Mouse (Mus musculus) lung, embryonic 14.5 days (tissue): ENCODE measurements around the gene Gm572. TPM values are rescaled to one million over a fixed set of nuclear protein-coding genes. Genes with fewer than 3 reads are reported as not detected.

ENCODE experiments used
- ATAC-seq: fragments of 200-750 bp; cut with Nextera tagmentation; 2 replicates; pipeline ENCODE4 v1.8.0; 2017; ENCODE audit warnings: mild to moderate bottlenecking, moderate TSS enrichment, moderate library complexity; ENCODE audit not compliant: insufficient read depth
- DNase-seq: peaks from one replicate; pipeline ENCODE4 v3.0.0-alpha.2; 2015
- H3K27ac ChIP-seq: fragments of 300-500 bp; sonication (generic); 2 replicates; pipeline ENCODE4 v1.5.1; 2014; ENCODE audit warnings: low read depth, mild to moderate bottlenecking, moderate library complexity
- H3K27me3 ChIP-seq: fragments of 300-500 bp; sonication (generic); 2 replicates; pipeline ENCODE4 v1.6.1; 2014; ENCODE audit warnings: low read length, control low read depth; ENCODE audit not compliant: insufficient read depth
- H3K36me3 ChIP-seq: fragments of 300-500 bp; sonication (generic); 2 replicates; pipeline ENCODE4 v1.6.1; 2014; ENCODE audit warnings: control low read depth; ENCODE audit not compliant: insufficient read depth
- H3K4me1 ChIP-seq: fragments of 300-500 bp; sonication (generic); 2 replicates; pipeline ENCODE4 v1.6.1; 2014; ENCODE audit warnings: antibody characterized with exemption, control low read depth; ENCODE audit not compliant: insufficient read depth
- H3K4me2 ChIP-seq: fragments of 300-500 bp; sonication (generic); 2 replicates; pipeline ENCODE4 v1.6.1; 2014; ENCODE audit warnings: mild to moderate bottlenecking
- H3K4me3 ChIP-seq: fragments of 300-500 bp; sonication (generic); 2 replicates; pipeline ENCODE4 v1.5.1; 2014; ENCODE audit warnings: low read depth, low read length
- H3K9ac ChIP-seq: fragments of 300-500 bp; sonication (generic); 2 replicates; pipeline ENCODE4 v1.6.1; 2014
- H3K9me3 ChIP-seq: fragments of 300-500 bp; sonication (generic); 2 replicates; pipeline ENCODE4 v1.6.1; 2016; ENCODE audit warnings: low read depth, low read length, control low read depth
- CTCF ChIP-seq: IDR thresholded peaks from 2 replicates; pipeline ENCODE4 v1.5.1; 2016; ENCODE audit warnings: antibody characterized with exemption, low read depth
- WGBS: fragments of 180-500 bp; shearing (Covaris S2); extraction: QIAGEN DNeasy Blood & Tissue Kit; methylation state at CpG from one replicate; pipeline ENCODE4 v1.1.7; 2014; 5-methylcytosine and 5-hydroxymethylcytosine counted together
- polyA plus RNA-seq: library from polyadenylated mRNA; unstranded; fragments of >200 nt; fragmentation: Nextera tagmentation; extraction: Ambion mirVana; gene quantifications from 2 replicates; pipeline ENCODE4 v1.2.1, GENCODE M21; 2014

Gene Gm572
- polyA plus RNA-seq, 1 experiment from 2014 or later: not detected

DNA sequence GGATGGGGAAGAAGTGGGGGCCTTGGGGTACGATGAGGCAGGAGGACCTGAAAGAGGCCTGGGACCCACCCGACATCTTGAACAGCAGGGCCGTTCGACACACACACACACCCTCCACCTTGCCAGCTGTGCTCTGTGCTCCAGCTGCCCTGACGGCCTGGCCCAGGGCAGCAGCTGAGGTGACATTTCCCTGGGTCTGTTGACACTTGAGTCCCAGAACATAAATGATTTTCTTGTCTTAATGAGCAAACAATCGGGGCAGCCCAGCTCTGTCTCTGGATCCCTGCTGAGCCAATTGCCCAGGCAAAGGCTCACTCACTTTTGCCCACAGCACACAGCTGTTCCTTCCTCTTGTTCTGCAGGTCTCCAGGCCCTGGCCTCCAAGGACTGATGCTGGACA is 20.9 kb downstream of the Gm572 start:
- TF ChIP-seq CTCF: no peak

GRCm38 (mm10) chr4:148667006-148667755 is 24.1 kb downstream of the Gm572 start:
- WGBS: 74% methylated on average over 15 of the region's 15 CpGs
- no peak for TF ChIP-seq CTCF
- no peak overlapping the region for H3K4me2 ChIP-seq
- H3K27ac ChIP-seq: no peak overlapping the region
- H3K27me3 ChIP-seq: no peaks in the 10 kb centered on the region; the same call in 1 of the 2 replicates
- no peaks in the 10 kb centered on the region for H3K9me3 ChIP-seq
- no peak for DNase-seq
- H3K4me1 ChIP-seq: no peaks in the 10 kb centered on the region
- no peak overlapping the region for H3K4me3 ChIP-seq
- ATAC-seq: no peak
- H3K9ac ChIP-seq: no peak overlapping the region
- no peaks in the 10 kb centered on the region for H3K36me3 ChIP-seq

More for the DNA sequence above, 20.9 kb downstream of the Gm572 start:
- H3K9ac ChIP-seq: no peak overlapping the region
- H3K27ac ChIP-seq: no peak overlapping the region
- H3K36me3 ChIP-seq: no peaks in the 10 kb centered on the region
- H3K4me3 ChIP-seq: no peak overlapping the region
- H3K4me2 ChIP-seq: no peak overlapping the region
- 45% methylated on average over 6 of the region's 6 CpGs for WGBS
- ATAC-seq: no peak
- no peaks in the 10 kb centered on the region; the same call in 1 of the 2 replicates for H3K27me3 ChIP-seq
- no peak for DNase-seq
- H3K9me3 ChIP-seq: no peaks in the 10 kb centered on the region
- no peaks in the 10 kb centered on the region for H3K4me1 ChIP-seq

- no peak for TF ChIP-seq CTCF
- Histone ChIP-seq H3K27ac (no peak overlapping the region), H3K36me3 (no peaks in the 10 kb centered on the region), H3K9ac (no peak overlapping the region), H3K4me3 (no peak overlapping the region), H3K27me3 (no peaks in the 10 kb centered on the region), H3K4me2 (peak overlapping the region; percentile 41), H3K9me3 (no peaks in the 10 kb centered on the region), H3K4me1 (peaks cover 9% of the 10 kb centered on the region; the same call in 1 of the 2 replicates)
- peak; percentile 17 for DNase-seq
- no peak for ATAC-seq
- 15% methylated on average over 16 of the region's 16 CpGs for WGBS
Observed at GRCm38 (mm10) chr4:148671230-148671947, 28.3 kb downstream of the Gm572 start.

DNA sequence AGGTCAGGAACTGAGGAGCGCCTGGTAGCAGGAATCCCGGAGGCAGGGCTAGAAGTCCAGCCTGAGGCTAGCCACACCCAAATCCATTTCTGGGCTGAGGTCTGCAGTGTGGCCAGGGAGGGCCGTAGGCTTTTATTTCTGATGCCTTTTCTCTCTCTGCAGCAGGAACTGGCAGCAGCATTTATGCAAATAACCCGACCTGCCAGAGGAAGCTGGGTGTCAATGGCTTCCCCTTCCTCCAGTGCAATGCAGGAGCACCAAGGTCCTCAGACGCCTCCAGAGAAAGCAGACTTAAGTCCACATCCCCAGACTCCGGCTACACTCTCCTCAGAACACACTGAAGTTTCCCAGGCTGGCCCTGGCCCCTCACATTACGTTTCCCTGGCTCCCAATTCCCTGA is 31.9 kb downstream of the Gm572 start:
- ATAC-seq (no peak), DNase-seq (peak; percentile 19)
- no peak overlapping the region for H3K4me3 ChIP-seq
- peaks cover 12% of the 10 kb centered on the region; the same call in 1 of the 2 replicates for H3K4me1 ChIP-seq
- no peaks in the 10 kb centered on the region for H3K9me3 ChIP-seq
- H3K27me3 ChIP-seq: no peaks in the 10 kb centered on the region
- no peak overlapping the region; the same call in 1 of the 2 replicates for H3K27ac ChIP-seq
- H3K9ac ChIP-seq: no peak overlapping the region
- 45% methylated on average over 7 of the region's 7 CpGs for WGBS
- H3K4me2 ChIP-seq: no peak overlapping the region
- TF ChIP-seq CTCF: no peak
- H3K36me3 ChIP-seq: no peaks in the 10 kb centered on the region

DNA sequence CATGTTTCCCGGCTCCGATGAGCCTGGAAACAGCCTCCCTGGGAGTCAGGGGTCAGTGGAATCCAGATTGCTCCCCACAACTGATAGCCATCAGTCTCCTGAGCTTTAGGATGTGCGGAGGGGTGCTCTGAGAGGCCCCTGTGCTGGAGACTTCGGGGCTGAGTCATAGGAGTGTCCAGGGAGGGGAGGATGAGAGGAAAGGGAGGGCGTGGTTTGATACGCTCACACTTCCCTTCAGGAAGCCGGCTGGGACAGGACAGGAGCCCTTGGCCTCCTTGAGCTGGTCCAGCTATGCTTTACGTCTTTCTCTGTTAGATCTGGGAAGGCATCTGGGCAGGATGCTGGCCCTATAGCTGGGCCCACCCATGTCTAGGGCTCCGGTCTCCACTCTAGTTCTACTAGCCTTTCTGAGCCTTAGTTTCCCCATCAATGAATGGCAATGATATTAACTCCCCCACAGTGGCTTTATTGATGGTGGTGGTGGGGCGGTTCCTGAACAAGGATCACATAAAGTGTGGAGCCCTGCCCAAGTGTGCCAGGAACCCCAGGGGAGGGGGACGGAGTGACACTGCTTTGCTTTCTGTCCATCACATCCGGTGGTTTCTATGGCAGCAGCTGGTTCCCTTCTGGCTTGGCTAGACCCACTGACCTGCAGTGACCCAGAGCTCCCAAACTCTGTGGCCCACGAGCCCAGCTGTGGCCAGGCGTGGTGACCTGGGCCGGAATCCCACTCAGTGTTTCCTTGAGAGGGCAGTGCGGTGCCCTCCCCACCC is 33.3 kb downstream of the Gm572 start:
- Histone ChIP-seq H3K27ac (peak overlapping the region; percentile 51), H3K36me3 (no peaks in the 10 kb centered on the region), H3K4me1 (peaks cover 12% of the 10 kb centered on the region; the same call in 1 of the 2 replicates), H3K4me2 (peak overlapping the region; percentile 5; the same call in 1 of the 2 replicates), H3K27me3 (no peaks in the 10 kb centered on the region), H3K9me3 (no peaks in the 10 kb centered on the region), H3K9ac (no peak overlapping the region), H3K4me3 (no peak overlapping the region)
- WGBS: 30% methylated on average over 16 of the region's 16 CpGs
- DNase-seq: peak; percentile 74
- ATAC-seq: peak; percentile 75
- no peak for TF ChIP-seq CTCF

DNA sequence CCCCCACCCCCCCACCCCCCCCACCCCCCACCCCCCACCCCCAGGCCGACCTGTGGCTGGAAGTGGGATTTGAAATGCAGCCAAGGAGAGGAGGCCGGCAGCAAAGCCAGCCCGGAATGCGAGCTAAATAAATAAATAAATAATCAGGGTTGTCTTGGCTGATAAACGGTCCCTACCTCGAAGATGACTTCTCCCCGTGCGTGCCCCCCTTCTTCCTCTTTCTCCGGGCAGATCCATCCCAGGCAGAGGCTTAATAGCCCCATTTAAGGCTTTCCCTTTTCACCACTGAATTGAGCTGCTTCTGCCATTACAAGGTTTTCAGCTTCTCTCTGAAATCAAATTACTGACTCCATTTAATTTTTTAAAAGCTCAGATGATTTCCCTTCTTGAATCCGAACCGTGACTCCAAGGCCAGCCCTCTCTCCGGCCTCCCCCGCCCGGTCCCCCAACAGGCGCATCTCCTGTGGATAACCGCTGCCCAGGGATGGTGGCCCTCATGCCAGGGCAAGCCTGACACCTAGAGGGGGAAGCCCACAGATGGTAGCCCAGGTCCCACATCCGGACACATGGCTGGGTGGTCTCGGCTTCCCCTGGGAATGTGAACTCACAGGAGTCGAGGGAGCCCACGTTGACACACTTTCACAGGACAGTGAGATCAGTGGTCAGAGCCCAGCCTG is 34.0 kb downstream of the Gm572 start:
- ATAC-seq: no peak
- Histone ChIP-seq H3K4me1 (peaks cover 12% of the 10 kb centered on the region; the same call in 1 of the 2 replicates), H3K27me3 (no peaks in the 10 kb centered on the region), H3K4me3 (no peak overlapping the region), H3K4me2 (peak overlapping the region; percentile 5; the same call in 1 of the 2 replicates), H3K9ac (no peak overlapping the region), H3K36me3 (no peaks in the 10 kb centered on the region), H3K9me3 (no peaks in the 10 kb centered on the region), H3K27ac (0 out of 2 replicates have a peak overlapping the region, but pooled peaks have one; percentile 21)
- TF ChIP-seq CTCF: no peak
- DNase-seq: peak; percentile 71
- 28% methylated on average over 20 of the region's 20 CpGs for WGBS
